Mouse (Mus musculus) embryonic facial prominence, embryonic 12.5 days (tissue): ENCODE measurements around the gene Adcy5. TPM values are rescaled to one million over a fixed set of nuclear protein-coding genes. Genes with fewer than 3 reads are reported as not detected.

ENCODE experiments used
- ATAC-seq: fragments of 200-750 bp; cut with Nextera tagmentation; 2 replicates; pipeline ENCODE4 v1.8.0; 2017; ENCODE audit not compliant: insufficient number of reproducible peaks, insufficient read depth, low FRiP score, low TSS enrichment
- H3K27ac ChIP-seq: fragments of 300-500 bp; sonication (generic); 2 replicates; pipeline ENCODE4 v1.5.1; 2016; ENCODE audit warnings: mild to moderate bottlenecking
- H3K27me3 ChIP-seq: fragments of 300-500 bp; sonication (generic); 2 replicates; pipeline ENCODE4 v1.6.1; 2016; ENCODE audit warnings: mild to moderate bottlenecking, moderate library complexity
- H3K36me3 ChIP-seq: fragments of 300-500 bp; sonication (generic); 2 replicates; pipeline ENCODE4 v1.6.1; 2016; ENCODE audit warnings: mild to moderate bottlenecking
- H3K4me1 ChIP-seq: fragments of 300-500 bp; sonication (generic); 2 replicates; pipeline ENCODE4 v1.6.1; 2016
- H3K4me2 ChIP-seq: fragments of 300-500 bp; sonication (generic); replicated peaks from 2 replicates; pipeline ENCODE4 v1.6.1; 2016; ENCODE audit warnings: mild to moderate bottlenecking, moderate library complexity
- H3K4me3 ChIP-seq: fragments of 300-500 bp; sonication (generic); 2 replicates; pipeline ENCODE4 v1.5.1; 2016; ENCODE audit warnings: mild to moderate bottlenecking
- H3K9ac ChIP-seq: fragments of 300-500 bp; sonication (generic); 2 replicates; pipeline ENCODE4 v1.6.1; 2016; ENCODE audit warnings: mild to moderate bottlenecking, moderate library complexity
- H3K9me3 ChIP-seq: fragments of 300-500 bp; sonication (generic); 2 replicates; pipeline ENCODE4 v1.6.1; 2016; ENCODE audit warnings: mild to moderate bottlenecking, moderate library complexity
- WGBS: fragments of 180-500 bp; shearing (Covaris S2); methylation state at CpG from one replicate; pipeline ENCODE4 v1.1.7; 2016; 5-methylcytosine and 5-hydroxymethylcytosine counted together
- polyA plus RNA-seq: library from polyadenylated mRNA; unstranded; fragments of >200 nt; fragmentation: Nextera tagmentation; extraction: Ambion mirVana; gene quantifications from 2 replicates; pipeline ENCODE4 v1.2.1, GENCODE M21; 2016

Gene Adcy5
- polyA plus RNA-seq, 1 experiment from 2014 or later, result 2.1 TPM

DNA sequence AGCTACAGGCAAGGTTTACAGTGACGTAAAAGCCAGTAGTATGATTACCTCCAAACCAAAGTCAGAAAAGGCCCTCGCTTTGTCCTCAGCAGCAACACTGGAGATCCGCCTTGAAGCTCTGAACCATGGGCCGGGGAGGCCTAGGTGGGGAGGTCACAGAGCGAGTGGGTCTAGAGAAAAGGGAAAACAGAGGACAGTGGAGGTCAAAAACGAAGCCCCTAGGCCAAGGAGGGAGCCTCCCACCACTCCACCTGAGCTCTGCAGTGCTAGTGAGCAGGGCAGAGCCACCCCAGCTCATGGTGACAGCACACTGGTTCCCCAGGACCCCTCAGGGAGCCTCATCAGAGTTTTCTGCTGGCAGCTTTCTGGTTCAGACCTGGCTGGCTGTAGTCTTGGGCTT, 153.3 kb downstream of the Adcy5 start:
- H3K36me3 ChIP-seq, result peaks cover 10% of the 10 kb centered on the region; the same call in 1 of the 2 replicates
- no peaks in the 10 kb centered on the region for H3K9me3 ChIP-seq
- no peak overlapping the region for H3K4me2 ChIP-seq
- H3K27me3 ChIP-seq, result no peaks in the 10 kb centered on the region
- no peak overlapping the region for H3K9ac ChIP-seq
- no peak overlapping the region for H3K4me3 ChIP-seq
- H3K4me1 ChIP-seq, result no peaks in the 10 kb centered on the region
- no peak overlapping the region for H3K27ac ChIP-seq
- no peak for ATAC-seq
- 80% methylated on average over 6 of the region's 6 CpGs for WGBS

DNA sequence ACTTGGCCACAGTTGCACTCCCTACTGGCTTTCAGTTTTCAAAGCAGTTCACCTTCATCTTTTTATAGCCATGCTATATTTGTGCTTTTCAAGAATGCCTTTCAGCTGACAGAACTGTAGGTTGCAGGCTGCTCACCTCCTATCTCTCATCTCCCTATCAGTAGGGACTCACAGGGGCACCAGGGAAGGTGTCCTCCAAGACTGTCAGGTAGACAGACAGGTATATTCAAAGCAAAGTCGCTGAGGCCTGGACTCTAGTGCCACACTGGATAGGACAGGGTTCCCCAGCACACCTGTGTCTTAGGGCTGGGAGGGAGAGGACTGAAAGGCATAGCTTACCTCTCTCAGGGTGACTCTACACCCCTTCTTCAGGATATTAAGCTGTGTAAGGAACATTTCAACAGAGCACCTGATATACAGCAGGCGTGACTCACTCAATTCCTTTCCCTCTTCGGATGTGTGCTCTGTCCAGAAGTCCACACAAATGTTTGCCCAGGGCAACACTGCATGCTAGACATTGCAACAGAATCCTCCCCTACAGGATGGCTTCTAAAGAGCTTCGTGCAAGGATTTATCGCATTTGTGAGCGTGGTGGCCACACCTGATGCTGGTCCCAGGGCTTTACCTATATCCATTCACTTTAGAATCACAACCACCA, 153.9 kb downstream of the Adcy5 start:
- no peaks in the 10 kb centered on the region for H3K9me3 ChIP-seq
- H3K4me3 ChIP-seq, result no peak overlapping the region
- H3K27ac ChIP-seq, result no peak overlapping the region
- H3K36me3 ChIP-seq, result peaks cover 12% of the 10 kb centered on the region; the same call in 1 of the 2 replicates
- H3K27me3 ChIP-seq, result no peaks in the 10 kb centered on the region
- H3K9ac ChIP-seq, result no peak overlapping the region
- H3K4me1 ChIP-seq, result no peaks in the 10 kb centered on the region
- H3K4me2 ChIP-seq, result no peak overlapping the region
- 85% methylated on average over 6 of the region's 6 CpGs for WGBS
- ATAC-seq, result no peak

DNA sequence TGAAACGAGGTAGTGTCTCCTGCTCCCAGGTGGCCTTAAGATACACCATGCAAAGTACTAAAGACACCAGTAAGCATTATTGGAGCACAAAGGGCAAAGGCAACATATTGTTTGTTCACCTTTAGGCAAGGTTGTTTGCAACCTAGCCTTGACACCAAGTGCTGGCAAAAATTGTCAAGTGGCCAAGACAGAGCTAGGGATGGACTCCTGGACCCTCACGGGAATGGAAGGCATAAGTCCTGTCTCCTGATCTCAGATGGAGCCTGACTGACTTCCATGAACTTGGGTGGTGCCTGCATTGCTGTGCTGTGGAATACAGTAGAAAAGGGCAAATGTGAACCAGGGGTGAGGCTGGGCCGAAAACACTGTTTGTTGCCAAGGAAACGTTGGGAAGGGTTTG, 155.0 kb downstream of the Adcy5 start:
- ATAC-seq, result no peak
- Histone ChIP-seq H3K4me3 (no peak overlapping the region), H3K27me3 (no peaks in the 10 kb centered on the region), H3K9me3 (no peaks in the 10 kb centered on the region), H3K4me1 (no peaks in the 10 kb centered on the region), H3K36me3 (peaks cover 13% of the 10 kb centered on the region; the same call in 1 of the 2 replicates), H3K4me2 (no peak overlapping the region), H3K27ac (no peak overlapping the region), H3K9ac (no peak overlapping the region)
- WGBS, result 87% methylated on average over 4 of the region's 4 CpGs

DNA sequence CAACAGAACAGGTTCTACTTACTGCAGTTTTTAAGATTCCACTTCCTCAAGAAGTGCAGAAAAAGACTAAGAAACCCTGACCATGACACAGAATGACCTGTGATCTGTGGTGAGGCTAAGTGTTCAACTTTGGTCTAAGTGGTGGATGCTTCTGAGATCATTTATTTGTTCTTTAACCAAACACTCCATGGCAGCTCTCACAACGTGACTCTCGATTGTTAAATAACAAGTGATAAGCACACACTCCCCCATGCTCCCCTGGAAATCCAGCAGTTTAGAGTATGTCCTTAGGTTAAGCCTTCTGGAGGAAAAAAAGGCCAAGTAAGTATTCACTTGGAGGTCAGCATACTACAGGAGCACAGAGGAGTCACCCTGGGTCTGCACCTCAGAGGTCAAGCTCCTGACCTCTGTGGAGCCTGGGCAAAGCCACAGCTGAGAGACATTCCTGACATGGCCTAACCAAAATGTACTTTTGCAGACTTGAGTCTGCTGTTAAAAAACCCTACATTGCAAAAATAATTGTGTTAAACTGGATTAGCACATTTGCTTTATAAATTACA, 156.0 kb downstream of the Adcy5 start:
- Histone ChIP-seq H3K27ac (no peak overlapping the region), H3K36me3 (peaks cover 10% of the 10 kb centered on the region; the same call in 1 of the 2 replicates), H3K9me3 (no peaks in the 10 kb centered on the region), H3K4me2 (no peak overlapping the region), H3K4me1 (no peaks in the 10 kb centered on the region), H3K27me3 (no peaks in the 10 kb centered on the region), H3K9ac (no peak overlapping the region), H3K4me3 (no peak overlapping the region)
- no peak for ATAC-seq
- 47% methylated on average over 2 of the region's 2 CpGs for WGBS

DNA sequence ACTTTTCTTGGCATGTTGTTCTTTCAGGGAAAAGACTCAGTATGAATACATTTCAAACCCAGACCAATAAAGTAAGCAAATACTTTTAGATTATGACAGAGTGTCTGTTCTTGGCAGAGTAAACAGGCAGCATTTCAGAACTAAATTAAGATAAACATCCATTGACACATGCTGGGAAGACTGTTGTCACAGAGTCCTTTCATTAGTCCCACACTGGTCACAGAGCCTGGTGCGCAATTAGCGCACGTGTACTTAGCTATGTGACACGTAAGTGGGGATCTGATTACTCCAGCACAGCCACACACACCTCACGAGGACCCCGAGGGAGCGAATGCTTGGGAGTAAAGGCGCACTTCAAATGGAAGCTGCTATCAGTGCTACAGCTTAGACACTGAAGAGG, 156.9 kb downstream of the Adcy5 start:
- Histone ChIP-seq H3K9me3 (no peaks in the 10 kb centered on the region), H3K4me3 (no peak overlapping the region), H3K27ac (no peak overlapping the region), H3K27me3 (no peaks in the 10 kb centered on the region), H3K4me1 (no peaks in the 10 kb centered on the region), H3K36me3 (peaks cover 10% of the 10 kb centered on the region; the same call in 1 of the 2 replicates), H3K4me2 (no peak overlapping the region), H3K9ac (no peak overlapping the region)
- WGBS, result 46% methylated on average over 8 of the region's 8 CpGs
- ATAC-seq, result no peak

DNA sequence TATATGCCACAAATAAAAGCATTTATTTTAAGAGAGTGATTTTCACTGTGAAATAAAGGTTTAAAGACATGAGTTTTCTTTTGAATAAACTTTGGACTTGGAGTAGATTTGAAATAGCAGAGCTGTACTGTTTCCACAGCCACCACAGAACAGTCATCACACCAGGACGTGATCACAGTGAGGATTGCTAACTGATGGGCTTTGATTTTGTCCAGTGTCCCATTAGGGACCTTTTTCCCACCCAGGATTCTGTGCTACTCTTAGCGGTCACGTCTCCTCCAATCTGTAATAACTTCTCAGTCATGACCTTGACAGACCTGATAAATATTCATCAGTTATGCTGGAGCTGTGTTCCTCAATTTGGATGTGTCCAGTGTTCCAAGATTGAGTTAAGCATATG, 160.8 kb downstream of the Adcy5 start:
- no peak for ATAC-seq
- Histone ChIP-seq H3K36me3 (peaks cover 10% of the 10 kb centered on the region; the same call in 1 of the 2 replicates), H3K9ac (no peak overlapping the region), H3K4me2 (no peak overlapping the region), H3K9me3 (no peaks in the 10 kb centered on the region), H3K27me3 (no peaks in the 10 kb centered on the region), H3K4me3 (no peak overlapping the region), H3K27ac (no peak overlapping the region), H3K4me1 (no peaks in the 10 kb centered on the region)
- WGBS, result 76% methylated on average over 3 of the region's 3 CpGs

DNA sequence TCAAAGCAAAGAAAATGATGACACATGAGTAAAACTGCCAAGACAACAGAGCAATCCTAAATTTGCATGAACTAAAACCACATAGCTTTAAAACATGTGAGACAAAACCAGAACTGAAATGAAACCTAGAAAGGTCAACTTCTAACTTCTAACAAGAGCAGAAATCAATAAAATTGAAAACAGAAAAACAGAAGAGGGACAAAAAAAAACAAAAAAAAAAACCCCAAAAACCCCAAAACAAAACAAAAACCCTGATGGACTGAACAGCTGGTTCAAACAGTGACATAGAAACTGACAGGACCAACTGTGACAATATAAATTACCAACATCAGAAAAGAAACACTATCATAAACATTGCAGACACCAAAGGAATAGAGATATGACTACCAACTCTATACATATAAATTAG, 162.2 kb downstream of the Adcy5 start:
- H3K4me1 ChIP-seq, result no peaks in the 10 kb centered on the region
- H3K4me2 ChIP-seq, result no peak overlapping the region
- H3K36me3 ChIP-seq, result peaks cover 10% of the 10 kb centered on the region; the same call in 1 of the 2 replicates
- no peak overlapping the region for H3K27ac ChIP-seq
- H3K9ac ChIP-seq, result no peak overlapping the region
- ATAC-seq, result no peak
- no peaks in the 10 kb centered on the region for H3K9me3 ChIP-seq
- no peaks in the 10 kb centered on the region for H3K27me3 ChIP-seq
- no peak overlapping the region for H3K4me3 ChIP-seq

DNA sequence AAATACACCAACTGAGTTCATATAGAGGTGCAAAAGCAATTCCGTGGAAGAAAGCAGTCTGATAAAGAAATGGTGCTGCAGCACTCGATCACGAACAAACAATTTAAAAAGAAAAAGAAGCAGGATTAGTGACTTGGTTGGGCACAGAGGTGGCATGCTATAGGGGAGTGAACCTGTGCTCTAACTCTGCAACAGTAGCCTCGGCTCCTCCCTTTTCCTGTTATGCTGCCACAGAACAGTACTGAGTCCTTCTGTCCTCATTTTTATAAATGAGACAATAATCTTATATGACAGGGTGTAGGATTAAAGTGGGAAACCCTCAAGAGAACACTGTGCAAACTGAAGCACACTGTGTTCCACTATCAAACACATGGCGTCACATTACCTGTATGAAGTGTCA, 162.8 kb downstream of the Adcy5 start:
- H3K4me2 ChIP-seq, result no peak overlapping the region
- no peak overlapping the region for H3K9ac ChIP-seq
- no peaks in the 10 kb centered on the region for H3K9me3 ChIP-seq
- H3K36me3 ChIP-seq, result peaks cover 10% of the 10 kb centered on the region; the same call in 1 of the 2 replicates
- H3K27ac ChIP-seq, result no peak overlapping the region
- H3K27me3 ChIP-seq, result no peaks in the 10 kb centered on the region
- H3K4me1 ChIP-seq, result no peaks in the 10 kb centered on the region
- WGBS, result 66% methylated on average over 5 of the region's 5 CpGs
- H3K4me3 ChIP-seq, result no peak overlapping the region
- no peak for ATAC-seq

DNA sequence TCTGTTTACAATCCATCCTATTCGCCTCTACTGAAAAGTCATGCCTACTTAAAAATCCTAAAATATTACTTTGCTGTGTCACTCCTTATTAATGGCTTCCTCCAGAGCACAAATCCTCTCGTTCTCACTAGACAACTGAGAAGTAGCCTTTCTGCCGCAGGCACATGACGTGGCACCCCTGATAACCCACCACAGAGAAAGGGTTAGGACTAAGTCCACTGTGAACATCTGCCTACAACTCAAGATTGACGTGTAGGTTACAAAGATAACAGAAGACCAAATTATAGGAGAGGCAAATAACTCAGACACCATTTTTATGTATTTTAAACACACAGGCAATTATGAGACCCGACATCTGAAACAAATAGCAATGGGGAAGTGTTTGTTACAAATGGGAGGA, 163.7 kb downstream of the Adcy5 start:
- no peak overlapping the region for H3K4me2 ChIP-seq

DNA sequence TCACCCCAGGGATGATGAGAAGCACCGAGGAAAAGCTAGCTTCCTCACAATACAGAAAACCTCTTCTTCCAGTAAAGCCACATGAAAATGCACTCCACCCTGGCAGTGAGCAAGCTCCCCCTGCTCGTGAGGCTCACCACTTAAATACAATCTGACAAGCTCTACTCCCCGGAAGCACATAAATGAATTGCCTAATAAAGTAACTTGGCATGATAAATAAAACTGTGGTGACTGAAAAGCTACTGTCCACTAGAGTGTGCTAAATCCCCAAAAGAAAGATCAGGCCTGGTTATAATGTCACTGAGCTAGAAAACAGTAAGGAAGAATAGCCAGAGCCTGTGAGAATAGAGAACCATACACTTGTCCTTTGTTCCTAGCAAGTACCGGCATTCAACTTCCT, 164.7 kb downstream of the Adcy5 start:
- Histone ChIP-seq H3K9ac (no peak overlapping the region), H3K27me3 (no peaks in the 10 kb centered on the region), H3K4me2 (no peak overlapping the region), H3K4me3 (no peak overlapping the region), H3K4me1 (no peaks in the 10 kb centered on the region), H3K27ac (no peak overlapping the region), H3K36me3 (no peaks in the 10 kb centered on the region), H3K9me3 (no peaks in the 10 kb centered on the region)
- 46% methylated on average over 4 of the region's 4 CpGs for WGBS
- ATAC-seq, result no peak

More for the DNA sequence above, 163.7 kb downstream of the Adcy5 start:
- Histone ChIP-seq H3K27me3 (no peaks in the 10 kb centered on the region), H3K9ac (no peak overlapping the region), H3K36me3 (peaks cover 6% of the 10 kb centered on the region; the same call in 1 of the 2 replicates), H3K4me3 (no peak overlapping the region), H3K4me1 (no peaks in the 10 kb centered on the region), H3K27ac (no peak overlapping the region), H3K9me3 (no peaks in the 10 kb centered on the region)
- no peak for ATAC-seq
- WGBS, result 75% methylated on average over 6 of the region's 6 CpGs

DNA sequence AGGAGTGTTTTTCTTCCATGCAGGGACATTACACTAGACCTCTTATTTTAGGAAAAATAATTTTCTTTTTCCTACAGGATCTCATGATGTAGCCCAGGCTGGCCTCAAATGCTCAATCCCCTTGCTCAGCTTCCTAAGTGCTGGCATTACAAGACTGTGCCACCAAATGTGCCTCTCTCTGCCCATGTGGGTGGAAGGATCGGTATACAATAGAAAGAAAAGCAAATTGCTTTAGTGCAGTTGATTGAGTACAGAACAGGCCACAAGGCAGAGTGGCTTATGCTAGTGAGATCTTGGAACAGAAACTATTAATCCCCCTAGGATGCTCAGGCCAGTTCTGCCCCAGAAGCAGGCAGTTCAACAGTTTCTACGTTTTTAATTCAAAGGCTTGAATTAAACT, 165.1 kb downstream of the Adcy5 start:
- WGBS, result 87% methylated on average over 2 of the region's 2 CpGs
- H3K4me2 ChIP-seq, result no peak overlapping the region
- H3K4me3 ChIP-seq, result no peak overlapping the region

DNA sequence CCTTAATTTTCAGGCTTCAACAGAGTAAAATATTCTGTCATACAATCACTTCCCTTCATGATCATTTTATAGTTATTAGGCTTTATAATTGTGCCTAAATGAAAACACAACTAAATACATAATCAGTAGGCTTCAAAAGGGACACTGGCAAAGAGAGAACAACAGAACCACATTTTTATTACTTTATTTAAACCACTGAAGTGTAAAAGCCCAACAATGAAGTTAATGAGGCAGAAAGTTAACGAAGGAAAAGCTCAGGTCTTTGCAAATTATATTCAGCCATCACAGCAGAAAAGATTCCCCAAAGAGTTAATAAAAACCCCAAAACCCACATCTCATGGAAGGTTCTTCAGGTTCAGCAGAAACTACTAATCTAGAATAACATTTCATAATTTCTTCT, 175.8 kb downstream of the Adcy5 start:
- H3K27me3 ChIP-seq, result no peaks in the 10 kb centered on the region
- 0 out of 2 replicates have a peak, but pooled peaks cover 5% of the 10 kb centered on the region for H3K36me3 ChIP-seq
- no peak overlapping the region for H3K4me3 ChIP-seq
- 73% methylated on average over 1 of the region's 1 CpGs for WGBS
- H3K4me1 ChIP-seq, result no peaks in the 10 kb centered on the region
- H3K9ac ChIP-seq, result no peak overlapping the region
- no peaks in the 10 kb centered on the region for H3K9me3 ChIP-seq
- no peak for ATAC-seq
- H3K4me2 ChIP-seq, result no peak overlapping the region
- H3K27ac ChIP-seq, result no peak overlapping the region

More for the DNA sequence above, 165.1 kb downstream of the Adcy5 start:
- Histone ChIP-seq H3K9me3 (no peaks in the 10 kb centered on the region), H3K4me1 (no peaks in the 10 kb centered on the region), H3K9ac (no peak overlapping the region), H3K27ac (no peak overlapping the region), H3K27me3 (no peaks in the 10 kb centered on the region), H3K36me3 (no peaks in the 10 kb centered on the region)
- no peak for ATAC-seq
